Mouse (Mus musculus) left cerebral cortex, postnatal 14 days (tissue): Measurements from ENCODE around the gene Zfp768. TPM values are rescaled to one million over a fixed set of nuclear protein-coding genes. Genes with fewer than 3 reads are reported as not detected.
"Not testable (repeated sequence)": the region's sequence is repeated elsewhere in the genome, so short reads cannot be mapped to it uniquely, and the experiment has no call there.

Experiments used
- DNase-seq, 2 experiments: peaks; one replicate each; pipeline ENCODE4 v3.0.0; 2021 to 2022; ENCODE audit warnings: low spot score in 2 of 2, mixed read lengths in 1 of 2
- intact Hi-C: fragments of 180-260 bp; cut with DNase I; formaldehyde crosslinking; loops from one replicate; pipeline ENCODE4 v1.15.1; 2025
- total RNA-seq, 2 experiments: library from RNA; stranded (reverse); gene quantifications; 2 replicates each; pipeline ENCODE4 v1.2.3; 2021

Zfp768 gene
- total RNA-seq, 2 experiments from 2014 or later, result 10.9 to 13.0 TPM

- intact Hi-C loops, result loop anchor here (5.0 kb wide), 1 partner anchor 111 kb away; no protein-coding TSS in a partner anchor
- no peak for DNase-seq
Measured at GRCm38 (mm10) chr7:127361449-127361848, 16.1 kb upstream of the Zfp768 start.

GRCm38 (mm10) chr7:127360265-127360664 is 14.9 kb upstream of the Zfp768 start:
- intact Hi-C loops, result loop anchor here (5.0 kb wide), 1 partner anchor 112 kb away; no protein-coding TSS in a partner anchor
- no peak for DNase-seq

GRCm38 (mm10) chr7:127358472-127358871 is 13.1 kb upstream of the Zfp768 start:
- no peak for DNase-seq
- intact Hi-C loops, result no loop called here

GRCm38 (mm10) chr7:127357871-127358270 is 12.5 kb upstream of the Zfp768 start:
- intact Hi-C loops, result no loop called here
- DNase-seq, result no peak

- no peak for DNase-seq
- intact Hi-C loops, result no loop called here
Measured at GRCm38 (mm10) chr7:127355796-127356195, 10.4 kb upstream of the Zfp768 start.

DNA sequence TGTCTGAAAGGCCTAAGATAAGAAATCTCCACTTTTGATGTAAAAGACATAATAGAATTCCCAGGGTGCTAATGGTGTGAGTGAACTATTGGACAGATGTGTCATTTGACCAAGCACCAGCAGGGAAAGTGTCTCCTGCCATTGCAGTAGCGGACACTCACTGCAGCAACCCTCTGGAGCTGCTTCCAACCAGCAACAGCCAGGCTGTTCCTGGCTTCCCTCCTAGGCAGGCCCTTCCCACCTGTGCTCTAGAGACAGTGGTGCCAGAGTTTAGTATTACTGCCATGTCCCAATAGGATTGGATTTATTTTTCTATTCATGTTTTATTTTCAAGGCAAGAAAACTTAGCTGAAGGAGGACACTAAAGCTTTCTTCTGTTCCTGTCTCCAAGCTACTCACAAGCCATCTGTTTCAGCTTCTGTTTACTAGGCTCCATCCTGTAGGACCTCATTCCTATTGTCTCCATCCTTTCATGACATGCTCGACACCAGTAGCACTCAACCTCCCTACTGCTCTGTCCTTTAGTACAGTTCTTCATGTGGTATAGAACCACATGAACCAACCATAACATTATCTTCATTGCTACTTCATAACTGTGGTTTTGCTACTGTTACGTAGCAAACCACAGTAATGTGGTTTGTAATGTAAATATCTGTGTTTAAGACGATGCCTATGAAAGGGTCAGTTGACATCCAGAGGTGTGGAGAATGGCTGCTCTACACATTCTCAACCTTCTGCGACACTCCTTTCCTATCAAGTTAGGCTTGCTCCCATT is 6.0 kb upstream of the Zfp768 start:
- intact Hi-C loops, result no loop called here
- no peak for DNase-seq

DNA sequence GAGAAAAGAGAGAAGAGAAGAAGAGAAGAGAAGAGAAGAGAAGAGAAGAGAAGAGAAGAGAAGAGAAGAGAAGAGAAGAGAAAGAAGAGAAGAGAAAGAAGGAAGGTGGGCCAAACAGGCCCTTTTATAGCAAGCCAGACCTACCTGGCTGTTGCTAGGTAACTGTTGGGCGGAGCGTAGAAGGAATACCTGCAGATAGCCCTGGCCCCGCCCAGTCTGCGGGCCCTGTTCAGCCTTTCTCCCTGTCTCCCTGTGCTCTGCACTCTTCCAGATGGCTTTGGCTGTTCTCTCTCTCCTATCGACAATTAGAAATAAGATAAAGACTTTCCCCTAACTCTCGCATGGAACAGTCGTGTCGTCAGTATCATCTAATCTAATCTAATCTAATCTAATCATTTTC is 1.3 kb upstream of the Zfp768 start:
- no peak for DNase-seq
- intact Hi-C loops, result no loop called here

- DNase-seq, result peak in 1 of 2 experiments; percentile 29
- intact Hi-C loops, result no loop called here
Measured at GRCm38 (mm10) chr7:127345092-127345491, 297 bp downstream of the Zfp768 start.

DNA sequence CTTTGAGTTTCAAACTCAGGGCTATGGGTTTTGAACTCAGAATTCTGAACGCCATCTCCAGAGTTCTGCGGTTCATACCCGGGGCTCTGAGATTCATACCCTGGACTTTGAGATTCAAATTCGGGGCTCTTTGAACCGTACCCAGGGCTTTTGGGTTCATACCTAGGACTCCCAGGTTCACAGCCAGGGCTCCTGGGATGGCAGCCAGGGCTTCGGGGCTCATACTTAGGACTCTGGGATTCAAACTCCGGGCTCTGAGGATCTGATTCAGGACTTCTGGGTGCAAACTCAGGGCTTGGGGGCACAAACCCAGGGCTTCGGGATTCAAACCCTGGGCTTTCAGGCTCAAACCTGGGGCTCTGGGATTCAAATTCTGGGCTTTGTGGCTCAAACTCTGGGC is 1.0 kb downstream of the Zfp768 start:
- intact Hi-C loops, result no loop called here
- DNase-seq, result no peak

GRCm38 (mm10) chr7:127343351-127344019 is 1.9 kb downstream of the Zfp768 start:
- intact Hi-C loops, result no loop called here
- no peak for DNase-seq

DNA sequence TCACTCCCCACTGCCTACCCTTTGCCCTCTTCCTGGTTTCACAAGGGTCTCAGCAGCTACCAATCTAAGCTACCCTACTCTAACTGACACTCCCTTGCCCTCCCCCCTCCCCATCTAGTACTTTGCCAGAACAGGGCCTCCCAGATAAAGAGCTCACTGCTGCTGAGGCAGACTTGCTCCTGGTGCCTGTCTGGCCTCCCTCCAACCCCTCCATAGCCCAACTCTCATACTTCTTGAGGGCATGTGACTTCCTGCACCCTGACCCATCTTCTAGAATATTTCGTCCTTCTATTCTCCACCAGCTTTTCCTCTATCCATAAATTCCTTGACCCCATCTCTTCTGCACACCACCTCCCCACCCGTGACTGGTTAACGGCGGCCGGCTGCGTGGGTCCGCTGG is 2.5 kb downstream of the Zfp768 start:
- intact Hi-C loops, result no loop called here

DNA sequence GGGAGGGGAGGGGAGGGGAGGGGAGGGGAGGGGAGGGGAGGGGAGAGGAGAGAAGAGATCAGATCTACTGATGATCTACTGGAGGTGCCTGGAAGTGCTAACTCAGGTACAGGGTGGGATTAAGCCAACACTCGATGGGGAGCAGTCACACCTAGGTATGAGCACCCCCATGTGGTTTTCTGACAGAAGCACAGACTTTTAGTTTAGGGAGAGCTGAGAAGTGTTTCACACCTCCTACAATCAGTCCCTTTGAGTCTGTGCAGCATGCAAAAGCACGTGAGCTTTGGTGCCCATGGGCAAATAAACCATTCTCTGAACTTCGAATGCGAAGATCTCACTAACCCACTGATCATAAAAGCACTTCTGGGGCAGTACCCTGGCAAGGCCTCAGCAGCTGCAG is 3.1 kb downstream of the Zfp768 start:
- intact Hi-C loops, result no loop called here
- peak in 1 of 2 experiments; percentile 59 for DNase-seq

More for the DNA sequence above, 2.5 kb downstream of the Zfp768 start:
- DNase-seq, result no peak

DNA sequence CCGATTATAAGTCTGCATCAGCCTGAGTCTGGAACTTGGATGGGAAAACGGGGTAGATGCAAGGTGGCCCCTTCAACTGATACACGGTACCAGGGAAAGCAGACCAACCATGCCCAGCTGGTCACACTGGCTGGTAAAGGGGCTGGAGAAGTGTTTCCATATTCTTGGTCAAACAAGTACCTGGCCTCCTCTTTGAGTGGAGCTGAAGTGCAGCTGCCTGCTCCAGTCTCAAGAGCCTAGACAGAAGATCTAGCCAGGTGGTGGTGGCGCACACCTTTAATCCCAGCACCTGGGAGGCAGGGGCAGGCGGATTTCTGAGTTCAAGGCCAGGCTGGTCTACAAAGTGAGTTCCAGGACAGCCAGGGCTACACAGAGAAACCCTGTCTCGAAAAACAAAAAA is 3.5 kb downstream of the Zfp768 start:
- intact Hi-C loops, result not testable (repeated sequence)

DNA sequence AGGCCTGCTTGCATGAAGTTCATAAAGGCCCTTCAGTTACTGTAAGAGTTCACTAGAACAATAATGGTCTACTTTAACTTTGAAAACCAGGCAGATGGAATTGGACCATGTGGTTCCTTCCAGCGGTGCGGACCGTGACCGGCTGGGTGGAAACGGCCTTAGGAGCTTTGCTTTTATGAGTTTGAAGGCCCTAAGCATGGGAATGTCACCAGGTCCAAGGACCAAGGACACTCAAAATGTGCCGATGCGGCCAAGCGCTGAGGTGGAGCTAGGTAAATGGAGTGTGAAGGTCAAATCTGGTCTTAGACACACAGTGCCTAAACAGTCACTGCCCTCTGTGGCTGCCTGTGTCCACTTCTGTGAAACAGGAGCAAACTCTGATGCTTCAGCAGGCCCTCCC is 4.0 kb downstream of the Zfp768 start:
- DNase-seq, result no peak
- intact Hi-C loops, result no loop called here

More for the DNA sequence above, 3.5 kb downstream of the Zfp768 start:
- not testable (repeated sequence) for DNase-seq

GRCm38 (mm10) chr7:127337636-127338035 is 7.8 kb downstream of the Zfp768 start:
- intact Hi-C loops, result no loop called here

GRCm38 (mm10) chr7:127335604-127336003 is 9.8 kb downstream of the Zfp768 start:
- intact Hi-C loops, result no loop called here
- no peak for DNase-seq

More at GRCm38 (mm10) chr7:127337636-127338035, 7.8 kb downstream of the Zfp768 start:
- no peak for DNase-seq

DNA sequence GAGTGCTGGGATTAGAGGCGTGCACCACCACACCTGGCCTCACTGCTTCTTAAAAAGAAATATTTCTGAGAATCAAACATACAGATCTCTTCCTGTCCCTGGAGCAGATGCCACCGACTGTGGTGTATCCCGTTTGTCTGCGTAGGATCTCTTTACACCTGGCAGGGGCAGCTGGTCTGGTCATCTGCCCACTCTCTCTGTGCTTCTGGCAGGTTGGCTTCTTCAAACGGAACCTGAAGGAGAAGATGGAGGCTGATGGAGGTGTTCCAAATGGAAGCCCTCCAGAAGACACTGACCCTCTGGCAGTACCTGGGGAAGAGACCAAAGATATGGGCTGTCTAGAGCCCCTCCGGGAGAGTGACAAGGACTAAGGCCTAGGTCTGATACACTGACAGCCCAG is 12.1 kb downstream of the Zfp768 start:
- DNase-seq, result no peak
- intact Hi-C loops, result no loop called here

DNA sequence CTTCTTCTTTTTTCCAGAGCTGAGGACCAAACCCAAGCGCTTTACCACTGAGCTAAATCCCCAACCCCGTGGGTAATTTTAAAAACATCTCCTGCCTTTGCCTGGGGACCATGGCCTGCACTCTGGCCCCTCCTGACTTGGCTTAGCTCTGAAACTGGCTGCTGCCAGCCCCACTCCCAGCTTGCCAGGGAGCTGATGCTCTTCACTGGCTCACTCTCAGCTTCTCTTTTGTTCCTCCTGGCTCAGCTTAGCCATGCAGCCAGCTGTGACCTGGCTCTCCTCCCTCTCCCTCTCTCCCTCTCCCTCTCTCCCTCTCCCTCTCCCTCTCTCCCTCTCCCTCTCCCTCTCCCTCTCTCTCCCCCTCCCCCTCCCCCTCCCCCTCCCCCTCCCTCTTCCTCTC is 18.7 kb downstream of the Zfp768 start:
- peak; percentile 47 to 60 for DNase-seq
- intact Hi-C loops, result no loop called here

- intact Hi-C loops, result no loop called here
- no peak for DNase-seq
Measured at GRCm38 (mm10) chr7:127325550-127325949, 19.8 kb downstream of the Zfp768 start.

GRCm38 (mm10) chr7:127324944-127325343 is 20.4 kb downstream of the Zfp768 start:
- intact Hi-C loops, result no loop called here
- DNase-seq, result no peak

DNA sequence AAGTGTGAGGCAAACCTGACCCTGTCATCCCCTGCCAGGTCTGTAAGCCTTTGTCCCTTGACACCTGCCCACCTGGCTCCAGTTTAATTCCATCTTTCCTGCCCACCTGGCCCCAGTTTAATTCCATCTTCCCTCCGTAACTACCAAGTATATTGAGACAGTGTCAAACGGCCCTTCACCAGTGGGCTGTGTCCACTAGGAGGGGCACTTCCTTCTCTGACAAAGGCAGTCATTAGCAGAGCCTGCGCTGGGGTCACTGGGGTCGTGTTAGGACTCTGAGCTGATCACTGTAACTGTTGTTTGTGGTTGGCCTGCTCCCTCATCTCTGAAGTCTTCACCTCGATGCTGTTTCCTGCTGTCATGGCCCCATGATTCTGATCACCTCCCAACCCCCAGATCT is 23.3 kb downstream of the Zfp768 start:
- intact Hi-C loops, result no loop called here
- no peak for DNase-seq
